Mouse (Mus musculus) adrenal gland, postnatal 4 days (tissue): ENCODE results near the gene Hic1. TPM values are rescaled to one million over a fixed set of nuclear protein-coding genes. Genes with fewer than 3 reads are reported as not detected.
A peak's percentile ranks its signal among the peaks of the same experiment; 100 is the strongest.

Source experiments
- DNase-seq, 2 experiments: peaks; one replicate each; pipeline ENCODE4 v3.0.0; 2021 to 2022; ENCODE audit warnings: low spot score in 2 of 2, mixed read lengths in 2 of 2
- long read RNA-seq, 2 experiments: library from polyadenylated mRNA; stranded (forward); transcript quantifications; one replicate each; pipeline ENCODE4 v2.0.0; 2021
- total RNA-seq, 2 experiments: library from RNA; stranded (reverse); gene quantifications; 2 replicates each; pipeline ENCODE4 v1.2.3; 2021

The Hic1 gene
- 10 to 100 TPM; 22.9 to 29.2 TPM for total RNA-seq
- long read RNA-seq, experiment 1, transcript Hic1-201 (2 exons, 3,497 nt), result major isoform, 5 of 10 reads
- long read RNA-seq, experiment 1, partial matches to known transcripts, result 0 of 10 reads
- long read RNA-seq, experiment 1, other reads (novel, unspliced or antisense), result 5 of 10 reads
- long read RNA-seq, experiment 2, transcript Hic1-201 (2 exons, 3,497 nt), result major isoform, 62 of 92 reads
- long read RNA-seq, experiment 2, transcript Hic1-202 (2 exons, 645 nt), result minor isoform, 5 of 92 reads
- long read RNA-seq, experiment 2, partial matches to known transcripts, result 0 of 92 reads
- long read RNA-seq, experiment 2, other reads (novel, unspliced or antisense), result 25 of 92 reads

DNA sequence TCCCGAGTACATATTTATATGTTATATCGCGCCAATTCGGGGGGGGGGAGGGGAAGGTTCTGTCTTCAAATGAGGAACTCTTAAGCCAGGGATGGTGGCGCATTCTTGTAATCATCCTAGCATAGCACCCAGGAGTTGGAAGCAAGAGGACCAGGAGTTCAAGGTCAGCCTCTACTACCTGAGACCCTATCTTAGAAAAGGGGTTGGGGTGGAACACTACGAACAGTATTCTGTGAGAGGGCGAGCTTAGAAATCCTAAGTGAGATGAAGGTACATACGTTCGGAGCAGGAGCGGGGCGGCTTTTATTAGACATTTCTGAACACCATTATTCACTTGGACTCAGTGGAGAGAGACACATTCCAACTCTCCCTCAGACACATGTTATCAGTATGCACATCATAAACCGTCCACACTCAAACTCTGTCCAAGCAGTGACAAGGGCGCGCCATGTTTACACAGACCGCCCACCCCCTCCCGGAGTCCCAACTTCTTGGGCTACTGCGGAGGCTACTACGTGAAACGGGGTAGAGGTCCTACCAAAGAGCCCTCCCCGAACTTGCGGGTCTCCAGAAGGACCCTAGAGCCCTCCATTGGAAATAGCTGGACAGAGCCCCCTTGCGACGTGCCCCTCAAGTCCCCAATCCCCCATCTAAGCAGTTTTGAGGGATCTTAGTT is at the start of gene Hic1:
Gene Hic1, minus strand, starts transcription at position 115 of the 676 bp plus-strand sequence.
- DNase-seq, result no peak

- DNase-seq, result no peak
Measured at GRCm38 (mm10) chr11:75214081-75214950, 45.0 kb upstream of the Hic1 start.

DNA sequence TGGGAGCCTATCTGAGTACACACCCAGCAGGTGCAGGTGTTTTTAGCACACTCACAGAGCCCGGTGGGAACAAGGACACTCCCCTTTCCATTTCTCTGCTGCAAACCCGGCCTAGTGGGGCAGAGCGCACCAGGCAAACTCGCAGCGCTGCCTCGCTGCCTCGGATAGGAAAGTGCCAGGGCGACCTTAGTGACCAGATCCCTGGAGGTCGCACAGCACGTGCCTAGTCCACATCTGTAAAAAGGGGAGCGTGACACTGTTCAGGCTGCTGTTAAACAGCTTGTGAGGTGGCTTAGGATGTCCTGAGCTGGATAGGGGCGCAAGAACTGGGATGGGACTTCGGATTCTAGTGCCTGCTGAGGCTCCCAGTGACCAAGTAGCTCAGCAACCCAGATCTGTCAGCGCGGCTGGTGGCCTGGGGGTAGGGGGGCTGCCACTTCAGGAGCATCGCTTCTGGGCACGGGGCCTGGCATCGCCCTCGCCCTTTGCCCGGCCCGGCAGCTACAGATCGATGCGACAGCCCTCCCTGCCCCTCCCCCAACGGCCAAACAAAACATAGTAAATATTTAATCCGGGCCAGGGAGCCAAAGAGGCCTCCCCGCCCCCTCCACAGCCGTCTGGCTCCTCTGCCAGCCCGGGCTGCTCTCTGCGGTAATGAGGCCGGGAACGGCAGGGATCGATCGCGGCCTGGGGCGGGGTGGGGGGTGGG is 44.2 kb upstream of the Hic1 start:
- peak in 1 of 2 experiments; percentile 22 for DNase-seq

GRCm38 (mm10) chr11:75212876-75213275 is 43.6 kb upstream of the Hic1 start:
- DNase-seq, result no peak

DNA sequence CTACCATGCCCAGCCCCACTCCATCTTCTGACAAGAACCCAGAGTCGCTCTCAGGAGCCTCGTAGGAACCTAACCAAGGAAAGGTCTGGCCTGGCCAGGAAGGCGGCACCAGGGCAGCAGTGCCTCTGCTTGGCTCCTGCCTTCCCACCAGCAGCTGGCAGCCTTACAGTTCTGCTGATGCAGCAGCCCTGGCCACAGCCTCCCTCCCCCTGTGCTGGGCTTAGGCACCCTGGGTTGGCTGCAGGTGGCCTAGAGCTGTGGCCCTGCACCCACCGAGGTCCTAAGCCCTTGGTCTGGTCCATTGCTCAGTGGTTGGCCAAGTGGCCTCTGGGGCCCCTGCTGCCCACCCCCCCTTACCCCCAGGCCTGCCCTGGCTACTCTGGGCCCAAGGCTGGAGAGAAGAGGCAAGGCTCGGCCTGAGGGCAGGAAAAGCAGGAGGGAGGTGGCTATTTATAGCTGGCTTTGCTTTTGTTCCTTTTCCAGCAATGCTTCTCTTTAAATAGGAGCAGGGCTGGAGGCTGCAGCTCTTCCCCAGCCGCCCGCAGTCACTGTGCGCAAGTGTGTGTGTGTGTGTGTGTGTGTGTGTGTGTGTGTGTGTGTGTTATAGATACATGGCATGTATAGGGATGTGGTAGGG is 42.8 kb upstream of the Hic1 start:
- no peak for DNase-seq

GRCm38 (mm10) chr11:75210755-75211154 is 41.4 kb upstream of the Hic1 start:
- no peak for DNase-seq

GRCm38 (mm10) chr11:75210093-75210492 is 40.8 kb upstream of the Hic1 start:
- DNase-seq, result no peak

- DNase-seq, result no peak
Measured at GRCm38 (mm10) chr11:75209363-75209762, 40.0 kb upstream of the Hic1 start.

GRCm38 (mm10) chr11:75206347-75206746 is 37.0 kb upstream of the Hic1 start:
- DNase-seq, result no peak

GRCm38 (mm10) chr11:75204472-75204871 is 35.2 kb upstream of the Hic1 start:
- DNase-seq, result no peak

DNA sequence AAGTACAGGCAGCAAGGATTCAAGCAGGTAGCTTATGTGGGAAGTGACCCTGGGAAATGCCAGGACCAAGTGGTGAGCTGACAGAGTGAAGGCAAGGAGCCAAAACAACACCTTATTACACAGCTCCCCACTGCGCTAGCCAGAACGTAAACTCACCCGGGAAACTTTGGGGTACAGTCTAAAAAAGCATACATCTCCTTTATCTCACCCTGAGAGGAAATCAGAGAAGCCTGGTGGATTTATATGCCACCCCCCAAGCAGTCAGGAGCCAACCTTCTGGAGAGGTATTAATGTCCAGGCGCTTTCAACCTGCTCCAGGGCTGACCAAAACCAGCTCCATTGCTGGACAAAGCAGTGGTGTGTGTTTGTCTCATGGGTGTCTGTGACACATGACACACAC is 34.6 kb upstream of the Hic1 start:
- no peak for DNase-seq

- DNase-seq, result no peak
Measured at GRCm38 (mm10) chr11:75201721-75202120, 32.4 kb upstream of the Hic1 start.

- no peak for DNase-seq
Measured at GRCm38 (mm10) chr11:75200935-75201334, 31.6 kb upstream of the Hic1 start.

GRCm38 (mm10) chr11:75199951-75200350 is 30.6 kb upstream of the Hic1 start:
- DNase-seq, result no peak

DNA sequence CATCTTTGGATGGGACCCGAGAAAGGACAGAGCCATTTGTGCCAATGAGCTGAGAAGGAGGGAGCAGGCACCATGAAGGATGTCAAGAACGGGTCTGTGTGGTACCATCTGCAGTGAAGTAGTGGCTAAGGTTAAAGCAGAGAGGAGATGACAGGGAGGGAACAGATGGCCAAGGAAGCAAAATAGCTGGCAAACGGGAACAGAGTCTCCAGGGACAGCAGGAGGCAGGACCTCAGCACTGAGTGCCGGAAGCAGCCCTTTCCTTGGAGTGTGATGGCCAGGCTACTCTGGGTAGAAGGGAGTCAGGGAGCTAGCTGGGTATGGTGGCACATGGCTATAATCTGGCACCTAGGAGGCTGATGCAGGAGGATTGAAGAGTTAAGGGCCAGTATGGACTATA is 29.5 kb upstream of the Hic1 start:
- no peak for DNase-seq

- DNase-seq, result no peak
Measured at GRCm38 (mm10) chr11:75197956-75198355, 28.6 kb upstream of the Hic1 start.

DNA sequence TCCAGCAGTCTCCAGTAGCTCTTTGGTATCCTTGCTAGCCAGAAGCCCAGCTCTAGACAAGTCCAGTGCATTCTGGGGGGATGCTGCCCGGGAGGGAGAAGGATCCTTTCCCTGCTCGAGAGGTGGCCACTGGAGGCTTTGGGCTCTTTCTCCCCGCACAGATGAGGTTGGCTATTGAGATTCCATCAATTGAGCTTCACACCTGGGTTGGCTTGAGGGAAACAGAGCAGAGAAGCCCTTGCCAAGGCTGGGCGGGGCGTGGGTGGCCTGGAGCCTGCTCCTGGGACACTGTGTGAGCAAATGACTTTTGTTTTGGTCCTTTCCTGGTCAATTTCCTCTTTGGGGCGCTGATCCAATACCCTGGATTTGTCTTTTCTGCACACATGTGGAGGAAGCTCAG is 26.8 kb upstream of the Hic1 start:
- no peak for DNase-seq

DNA sequence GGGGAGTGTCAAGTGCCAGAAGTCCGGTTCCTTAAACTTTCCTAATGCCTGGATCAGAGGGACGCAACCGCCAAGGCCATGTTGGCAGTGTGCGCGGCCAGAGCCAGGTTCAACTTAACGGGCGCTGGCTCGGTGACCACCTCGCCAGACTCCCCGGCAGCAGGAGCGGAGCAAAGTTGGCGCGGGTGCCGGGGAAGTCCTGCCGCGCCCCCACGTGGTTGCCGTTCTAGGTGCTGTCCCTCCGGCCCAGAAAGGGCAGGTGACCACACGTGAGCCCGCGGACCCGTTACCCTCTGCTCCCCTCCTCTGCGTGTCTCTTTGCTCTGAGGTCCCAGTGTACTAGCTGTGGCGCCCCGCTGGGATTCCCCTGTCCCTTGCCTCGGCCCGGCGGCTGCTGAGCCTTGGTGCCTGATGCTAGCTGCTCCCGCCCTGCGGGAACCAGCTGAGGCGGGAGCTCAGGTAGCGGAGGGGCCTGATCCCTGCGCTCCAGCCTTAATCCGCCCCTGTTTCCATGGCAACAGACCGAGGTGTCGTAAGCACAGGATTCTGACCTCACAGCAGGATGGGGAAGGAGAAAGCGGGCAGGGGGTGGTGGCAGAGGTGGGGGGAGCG is 25.6 kb upstream of the Hic1 start:
- DNase-seq, result peak in 1 of 2 experiments; percentile 25

GRCm38 (mm10) chr11:75194121-75194849 is 25.0 kb upstream of the Hic1 start:
- DNase-seq, result no peak
